Mouse (Mus musculus) limb, embryonic 11.5 days (tissue): ENCODE data around the gene Mylip. TPM values are rescaled to one million over a fixed set of nuclear protein-coding genes. Genes with fewer than 3 reads are reported as not detected.

Experiments used
- ATAC-seq: fragments of 200-750 bp; cut with Nextera tagmentation; 2 replicates; pipeline ENCODE4 v1.8.0; 2017; ENCODE audit warnings: low read depth; ENCODE audit not compliant: insufficient number of reproducible peaks, low FRiP score, low TSS enrichment
- DNase-seq: peaks from one replicate; pipeline ENCODE4 v3.0.0-alpha.2; 2015; ENCODE audit warnings: low spot score
- H3K27ac ChIP-seq: fragments of 300-500 bp; sonication (generic); replicated peaks from 2 replicates; pipeline ENCODE4 v1.5.1; 2014; ENCODE audit warnings: low read depth, mild to moderate bottlenecking, low read length
- H3K27me3 ChIP-seq: fragments of 300-500 bp; sonication (generic); 2 replicates; pipeline ENCODE4 v1.6.1; 2014; ENCODE audit warnings: mild to moderate bottlenecking, low read length, mixed read lengths; ENCODE audit not compliant: control insufficient read depth, insufficient read depth
- H3K36me3 ChIP-seq: fragments of 300-500 bp; sonication (generic); 2 replicates; pipeline ENCODE4 v1.6.1; 2014; ENCODE audit warnings: mild to moderate bottlenecking, low read length, moderate library complexity, mixed read lengths; ENCODE audit not compliant: control insufficient read depth, insufficient read depth
- H3K4me1 ChIP-seq: fragments of 300-500 bp; sonication (generic); 2 replicates; pipeline ENCODE4 v1.6.1; 2014; ENCODE audit warnings: low read length, mixed read lengths; ENCODE audit not compliant: control insufficient read depth, insufficient read depth
- H3K4me2 ChIP-seq: fragments of 300-500 bp; sonication (generic); 2 replicates; pipeline ENCODE4 v1.6.1; 2014; ENCODE audit warnings: low read depth, mild to moderate bottlenecking, moderate library complexity; ENCODE audit not compliant: severe bottlenecking
- H3K4me3 ChIP-seq: fragments of 300-500 bp; sonication (generic); 2 replicates; pipeline ENCODE4 v1.5.1; 2014; ENCODE audit warnings: low read depth, low read length
- H3K9ac ChIP-seq: fragments of 300-500 bp; sonication (generic); 2 replicates; pipeline ENCODE4 v1.6.1; 2014; ENCODE audit warnings: mild to moderate bottlenecking, low read length
- H3K9me3 ChIP-seq: fragments of 300-500 bp; sonication (generic); 2 replicates; pipeline ENCODE4 v1.6.1; 2016; ENCODE audit warnings: low read length; ENCODE audit not compliant: control insufficient read depth
- WGBS: fragments of 180-500 bp; shearing (Covaris S2); extraction: QIAGEN DNeasy Blood & Tissue Kit; methylation state at CpG from one replicate; pipeline ENCODE4 v1.1.7; 2014; 5-methylcytosine and 5-hydroxymethylcytosine counted together
- polyA plus RNA-seq: library from polyadenylated mRNA; unstranded; fragments of >200 nt; fragmentation: Nextera tagmentation; extraction: Ambion mirVana; gene quantifications from 2 replicates; pipeline ENCODE4 v1.2.1, GENCODE M21; 2014

Mylip gene
- polyA plus RNA-seq, 1 experiment from 2014 or later = 11.4 TPM

- no peaks in the 10 kb centered on the region for H3K9me3 ChIP-seq
- H3K4me1 ChIP-seq = peaks cover 13% of the 10 kb centered on the region
- DNase-seq (no peak), ATAC-seq (no peak)
- WGBS = 91% methylated on average over 7 of the region's 7 CpGs
- no peak overlapping the region for H3K4me3 ChIP-seq
- no peak overlapping the region for H3K9ac ChIP-seq
- no peak overlapping the region for H3K27ac ChIP-seq
- no peak overlapping the region for H3K4me2 ChIP-seq
- no peaks in the 10 kb centered on the region for H3K36me3 ChIP-seq
- H3K27me3 ChIP-seq = no peaks in the 10 kb centered on the region
Observed at GRCm38 (mm10) chr13:45452437-45452836, 62.9 kb downstream of the Mylip start.

- H3K4me2 ChIP-seq = no peak overlapping the region
- no peaks in the 10 kb centered on the region for H3K9me3 ChIP-seq
- no peaks in the 10 kb centered on the region for H3K36me3 ChIP-seq
- no peak overlapping the region for H3K9ac ChIP-seq
- no peaks in the 10 kb centered on the region for H3K27me3 ChIP-seq
- DNase-seq (no peak), ATAC-seq (no peak)
- H3K4me3 ChIP-seq = no peak overlapping the region
- 62% methylated on average over 9 of the region's 9 CpGs for WGBS
- H3K4me1 ChIP-seq = peaks cover 13% of the 10 kb centered on the region
- H3K27ac ChIP-seq = no peak overlapping the region
Observed at GRCm38 (mm10) chr13:45453033-45453432, 63.5 kb downstream of the Mylip start.

GRCm38 (mm10) chr13:45454044-45454443, 64.5 kb downstream of the Mylip start:
- no peak overlapping the region; the same call in 1 of the 2 replicates for H3K27ac ChIP-seq

GRCm38 (mm10) chr13:45454641-45455040, 65.1 kb downstream of the Mylip start:
- H3K36me3 ChIP-seq = no peaks in the 10 kb centered on the region
- H3K27ac ChIP-seq = no peak overlapping the region; the same call in 1 of the 2 replicates
- no peaks in the 10 kb centered on the region for H3K27me3 ChIP-seq
- no peak overlapping the region for H3K4me3 ChIP-seq
- peaks cover 13% of the 10 kb centered on the region for H3K4me1 ChIP-seq
- ATAC-seq = no peak
- H3K9ac ChIP-seq = no peak overlapping the region
- no peak for DNase-seq
- H3K4me2 ChIP-seq = no peak overlapping the region
- H3K9me3 ChIP-seq = no peaks in the 10 kb centered on the region
- 29% methylated on average over 4 of the region's 4 CpGs for WGBS

More at GRCm38 (mm10) chr13:45454044-45454443, 64.5 kb downstream of the Mylip start:
- Histone ChIP-seq H3K9me3 (no peaks in the 10 kb centered on the region), H3K4me1 (peaks cover 13% of the 10 kb centered on the region), H3K4me2 (no peak overlapping the region), H3K4me3 (no peak overlapping the region), H3K27me3 (no peaks in the 10 kb centered on the region), H3K9ac (no peak overlapping the region), H3K36me3 (no peaks in the 10 kb centered on the region)
- ATAC-seq = no peak
- 84% methylated on average over 1 of the region's 1 CpGs for WGBS
- no peak for DNase-seq

GRCm38 (mm10) chr13:45455108-45455861, 65.7 kb downstream of the Mylip start:
- peak; percentile 50 for DNase-seq
- ATAC-seq = 0 out of 2 replicates have a peak, but pooled peaks have one; percentile 9
- no peak overlapping the region for H3K4me2 ChIP-seq

GRCm38 (mm10) chr13:45455862-45456192, 66.3 kb downstream of the Mylip start:
- Histone ChIP-seq H3K4me1 (peaks cover 13% of the 10 kb centered on the region), H3K27me3 (no peaks in the 10 kb centered on the region), H3K9ac (no peak overlapping the region), H3K4me3 (no peak overlapping the region), H3K4me2 (no peak overlapping the region), H3K36me3 (no peaks in the 10 kb centered on the region), H3K9me3 (no peaks in the 10 kb centered on the region), H3K27ac (peak overlapping the region; percentile 2; the same call in 1 of the 2 replicates)
- WGBS = 74% methylated on average over 2 of the region's 2 CpGs
- DNase-seq (no peak), ATAC-seq (no peak)

More at GRCm38 (mm10) chr13:45455108-45455861, 65.7 kb downstream of the Mylip start:
- no peak overlapping the region for H3K4me3 ChIP-seq
- no peaks in the 10 kb centered on the region for H3K9me3 ChIP-seq
- peaks cover 13% of the 10 kb centered on the region for H3K4me1 ChIP-seq
- 24% methylated on average over 15 of the region's 15 CpGs for WGBS
- no peaks in the 10 kb centered on the region for H3K27me3 ChIP-seq
- H3K36me3 ChIP-seq = no peaks in the 10 kb centered on the region
- no peak overlapping the region for H3K9ac ChIP-seq
- peak overlapping the region; percentile 2; the same call in 1 of the 2 replicates for H3K27ac ChIP-seq

GRCm38 (mm10) chr13:45457459-45457858, 67.9 kb downstream of the Mylip start:
- no peak for DNase-seq
- no peak overlapping the region for H3K9ac ChIP-seq
- WGBS = 61% methylated on average over 7 of the region's 7 CpGs
- ATAC-seq = no peak
- no peaks in the 10 kb centered on the region for H3K27me3 ChIP-seq
- no peak overlapping the region for H3K4me3 ChIP-seq
- no peaks in the 10 kb centered on the region for H3K9me3 ChIP-seq
- H3K36me3 ChIP-seq = no peaks in the 10 kb centered on the region
- H3K4me2 ChIP-seq = no peak overlapping the region
- H3K4me1 ChIP-seq = peaks cover 13% of the 10 kb centered on the region
- H3K27ac ChIP-seq = no peak overlapping the region

GRCm38 (mm10) chr13:45460177-45460576, 70.6 kb downstream of the Mylip start:
- no peaks in the 10 kb centered on the region for H3K36me3 ChIP-seq
- H3K4me3 ChIP-seq = no peak overlapping the region
- peaks cover 3% of the 10 kb centered on the region; the same call in 1 of the 2 replicates for H3K4me1 ChIP-seq
- DNase-seq (no peak), ATAC-seq (no peak)
- H3K27me3 ChIP-seq = no peaks in the 10 kb centered on the region
- H3K27ac ChIP-seq = no peak overlapping the region
- no peak overlapping the region for H3K9ac ChIP-seq
- no peaks in the 10 kb centered on the region for H3K9me3 ChIP-seq
- no peak overlapping the region for H3K4me2 ChIP-seq
- WGBS = 93% methylated on average over 3 of the region's 3 CpGs
